Mouse (Mus musculus) liver, embryonic 11.5 days (tissue): ENCODE data around the gene Sbk1. TPM values are rescaled to one million over a fixed set of nuclear protein-coding genes. Genes with fewer than 3 reads are reported as not detected.

ENCODE experiments used
- ATAC-seq: fragments of 200-750 bp; cut with Nextera tagmentation; replicated peaks from 2 replicates; pipeline ENCODE4 v1.8.0; 2017; ENCODE audit warnings: moderate number of reproducible peaks, mild to moderate bottlenecking, moderate TSS enrichment, moderate library complexity; ENCODE audit not compliant: low FRiP score
- DNase-seq: peaks from one replicate; pipeline ENCODE4 v3.0.0-alpha.2; 2017; ENCODE audit warnings: low spot score
- H3K27ac ChIP-seq: fragments of 300-500 bp; sonication (generic); 2 replicates; pipeline ENCODE4 v1.5.1; 2014; ENCODE audit warnings: mild to moderate bottlenecking, low read depth, low read length, control low read depth
- H3K27me3 ChIP-seq: fragments of 300-500 bp; sonication (generic); replicated peaks from 2 replicates; pipeline ENCODE4 v1.6.1; 2014; ENCODE audit warnings: low read length, mixed read lengths; ENCODE audit not compliant: control insufficient read depth, insufficient read depth
- H3K36me3 ChIP-seq: fragments of 300-500 bp; sonication (generic); 2 replicates; pipeline ENCODE4 v1.6.1; 2014; ENCODE audit warnings: mild to moderate bottlenecking, low read length, moderate library complexity, mixed read lengths; ENCODE audit not compliant: control insufficient read depth, insufficient read depth
- H3K4me1 ChIP-seq: fragments of 300-500 bp; sonication (generic); replicated peaks from 2 replicates; pipeline ENCODE4 v1.6.1; 2014; ENCODE audit warnings: low read length, mixed read lengths; ENCODE audit not compliant: control insufficient read depth, insufficient read depth
- H3K4me2 ChIP-seq: fragments of 300-500 bp; sonication (generic); 2 replicates; pipeline ENCODE4 v1.6.1; 2014; ENCODE audit warnings: mild to moderate bottlenecking, control low read depth, moderate library complexity
- H3K4me3 ChIP-seq: fragments of 300-500 bp; sonication (generic); 2 replicates; pipeline ENCODE4 v1.5.1; 2014; ENCODE audit warnings: low read depth, low read length, control low read depth
- H3K9ac ChIP-seq: fragments of 300-500 bp; sonication (generic); 2 replicates; pipeline ENCODE4 v1.6.1; 2014; ENCODE audit warnings: low read depth, low read length, control low read depth
- H3K9me3 ChIP-seq: fragments of 300-500 bp; sonication (generic); 2 replicates; pipeline ENCODE4 v1.6.1; 2016; ENCODE audit warnings: low read length, inconsistent platforms, mixed read lengths; ENCODE audit not compliant: control insufficient read depth
- WGBS: fragments of 180-500 bp; shearing (Covaris S2); extraction: QIAGEN DNeasy Blood & Tissue Kit; methylation state at CpG from one replicate; pipeline ENCODE4 v1.1.7; 2014; 5-methylcytosine and 5-hydroxymethylcytosine counted together
- polyA plus RNA-seq: library from polyadenylated mRNA; unstranded; fragments of >200 nt; fragmentation: Nextera tagmentation; extraction: Ambion mirVana; gene quantifications from 2 replicates; pipeline ENCODE4 v1.2.1, GENCODE M21; 2014

The Sbk1 gene
- polyA plus RNA-seq, 1 experiment from 2014 or later = 13.6 TPM

DNA sequence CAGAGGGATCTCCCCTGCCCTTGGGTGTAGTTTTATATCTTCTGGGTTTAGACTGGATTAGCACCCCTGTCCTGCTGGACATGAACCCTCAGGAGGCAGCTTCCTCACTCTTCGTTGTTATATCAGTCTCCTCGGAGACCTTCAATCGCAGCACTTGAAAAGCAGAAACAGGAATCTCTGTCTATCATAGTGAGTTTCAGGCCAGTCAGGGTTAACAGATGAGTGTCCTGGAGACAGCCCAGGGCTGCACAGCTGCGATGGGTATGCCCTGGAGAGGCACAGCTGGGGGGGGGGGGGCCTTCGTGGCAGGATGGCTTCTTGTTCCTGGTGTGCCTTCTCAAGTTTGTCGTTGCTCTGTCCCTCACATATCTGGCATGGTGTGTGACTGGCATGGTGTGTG lies 68.5 kb downstream of the Sbk1 start:
- H3K9ac ChIP-seq = no peak overlapping the region
- DNase-seq = no peak
- H3K27me3 ChIP-seq = no peaks in the 10 kb centered on the region
- 41% methylated on average over 6 of the region's 6 CpGs for WGBS
- H3K4me3 ChIP-seq = no peak overlapping the region
- no peak for ATAC-seq
- H3K9me3 ChIP-seq = no peaks in the 10 kb centered on the region
- H3K27ac ChIP-seq = no peak overlapping the region
- H3K4me1 ChIP-seq = no peaks in the 10 kb centered on the region
- no peaks in the 10 kb centered on the region for H3K36me3 ChIP-seq
- H3K4me2 ChIP-seq = no peak overlapping the region

Other genes starting within 250 kb of the Sbk1 start
- 0.21 and 0.23 TPM in 2 replicates for gene Gsg1l, start 190.2 kb upstream of the Sbk1 start, polyA plus RNA-seq
- gene Xpo6, start 72.1 kb upstream of the Sbk1 start, polyA plus RNA-seq = 58.7 and 59.7 TPM in 2 replicates
- gene Lat, start 97.0 kb downstream of the Sbk1 start, polyA plus RNA-seq = 18.8 and 20.3 TPM in 2 replicates
- 43.8 and 43.9 TPM in 2 replicates for gene Spns1, start 104.8 kb downstream of the Sbk1 start, polyA plus RNA-seq
- gene Nfatc2ip, start 124.1 kb downstream of the Sbk1 start, polyA plus RNA-seq = 3.6 and 4.0 TPM in 2 replicates
- gene Cd19, start 142.3 kb downstream of the Sbk1 start, polyA plus RNA-seq = 0.13 TPM in 1 of 2 replicates, not detected in the other
- 15.6 and 16.0 TPM in 2 replicates for gene Rabep2, start 156.1 kb downstream of the Sbk1 start, polyA plus RNA-seq
- gene Atp2a1, start 190.5 kb downstream of the Sbk1 start, polyA plus RNA-seq = 1.3 TPM in 2 replicates
- 26.2 and 26.4 TPM in 2 replicates for gene Sh2b1, start 202.8 kb downstream of the Sbk1 start, polyA plus RNA-seq
- 193 and 211 TPM in 2 replicates for gene Tufm, start 214.7 kb downstream of the Sbk1 start, polyA plus RNA-seq
- gene Atxn2l, start 230.8 kb downstream of the Sbk1 start, polyA plus RNA-seq = 71.4 and 75.7 TPM in 2 replicates